Mouse (Mus musculus): ENCODE measurements at regions not wholly inside any gene's neighbourhood (a gene's known extent, or its start where the extent isn't known, plus 50 kb on each side); places are given as distances from the start of the nearest gene placed in this dataset.
"Not testable (repeated sequence)": the region's sequence is repeated elsewhere in the genome, so short reads cannot be mapped to it uniquely, and the experiment has no call there.

DNA sequence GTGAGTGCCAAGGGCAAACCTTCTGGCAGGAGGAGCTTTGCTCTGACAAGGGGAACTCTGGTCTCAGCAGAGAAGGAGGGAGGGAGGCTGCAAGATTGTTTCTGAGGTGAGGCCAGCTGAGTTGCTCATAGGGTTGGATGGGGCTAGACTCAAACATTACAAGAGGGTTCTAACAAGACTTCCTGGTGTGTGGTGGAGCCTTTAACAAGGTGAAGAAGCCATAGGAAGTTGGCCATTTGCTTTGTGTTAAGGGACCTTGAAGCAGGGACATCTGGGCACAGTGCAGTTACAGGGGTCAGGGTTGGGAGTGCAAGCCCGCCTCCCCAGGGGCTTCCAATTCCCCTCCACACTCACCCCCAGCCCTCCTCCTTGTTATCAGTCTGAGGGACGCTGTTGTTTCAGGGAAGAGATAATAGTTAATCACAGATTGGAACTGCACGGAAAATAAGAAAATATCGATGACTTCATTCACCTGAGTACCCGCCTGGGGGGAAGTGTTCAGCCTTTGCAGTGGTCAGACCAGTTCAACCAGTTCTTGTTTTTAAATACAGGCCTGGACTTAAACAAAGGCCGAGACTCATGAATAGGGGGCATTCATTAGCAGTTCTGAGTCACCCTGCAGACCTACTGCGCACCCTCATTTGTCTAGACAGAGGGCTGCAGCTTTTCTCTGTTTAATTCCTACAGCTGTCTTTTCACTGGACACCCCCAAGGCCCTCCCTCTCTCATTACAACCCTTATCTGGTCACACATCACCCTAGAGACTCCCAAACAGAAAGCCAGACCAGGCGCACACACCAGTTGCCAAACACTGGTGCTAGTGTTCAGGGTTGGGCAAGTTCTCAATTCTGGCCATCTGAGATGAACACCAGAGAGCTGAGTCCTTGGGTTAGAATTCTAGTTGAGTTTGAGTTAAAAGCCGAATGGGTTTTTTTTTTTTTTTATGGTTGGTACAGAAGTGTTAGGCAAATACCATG is 139.5 kb downstream of the Bcl2l11 start:
- DNase-seq (ENCODE audit: low spot score in 2 of 2) = no peak

DNA sequence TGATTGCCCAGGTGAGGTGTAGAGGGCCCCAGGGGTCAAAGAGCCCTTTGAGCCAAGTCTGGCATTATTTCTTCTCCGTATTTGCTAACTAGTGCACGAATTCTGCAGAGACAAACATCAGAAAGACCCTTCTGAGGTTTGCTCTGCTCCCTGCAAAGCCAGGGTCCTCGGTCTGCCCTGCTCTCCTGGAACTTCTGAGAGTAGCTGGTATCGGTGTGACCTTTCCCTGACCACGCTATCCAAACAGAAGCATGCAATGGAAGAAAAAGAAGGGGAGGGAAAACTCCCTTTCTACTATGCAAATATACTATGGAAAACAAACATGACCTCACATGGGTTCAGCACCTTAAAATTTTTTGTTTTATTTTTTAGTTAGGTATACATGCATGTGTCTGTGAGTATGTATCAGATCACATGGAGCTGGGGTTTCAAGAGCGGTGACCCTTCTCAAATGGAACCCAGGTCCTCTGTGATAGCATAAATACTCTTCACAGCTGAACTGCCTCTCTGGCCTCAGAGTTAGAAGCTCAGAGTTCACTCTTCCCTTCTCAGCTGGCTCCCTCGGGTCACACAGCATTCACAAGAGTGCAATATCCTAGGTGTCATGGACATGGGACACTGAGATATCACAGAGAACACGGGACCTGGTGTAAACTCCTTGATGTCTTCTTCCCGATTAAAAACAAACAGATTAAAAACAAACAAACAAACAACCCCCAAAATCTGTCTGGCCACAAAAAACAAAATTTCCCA is 144.7 kb downstream of the Bcl2l11 start:
- no peak for DNase-seq (ENCODE audit: low spot score in 2 of 2)

DNA sequence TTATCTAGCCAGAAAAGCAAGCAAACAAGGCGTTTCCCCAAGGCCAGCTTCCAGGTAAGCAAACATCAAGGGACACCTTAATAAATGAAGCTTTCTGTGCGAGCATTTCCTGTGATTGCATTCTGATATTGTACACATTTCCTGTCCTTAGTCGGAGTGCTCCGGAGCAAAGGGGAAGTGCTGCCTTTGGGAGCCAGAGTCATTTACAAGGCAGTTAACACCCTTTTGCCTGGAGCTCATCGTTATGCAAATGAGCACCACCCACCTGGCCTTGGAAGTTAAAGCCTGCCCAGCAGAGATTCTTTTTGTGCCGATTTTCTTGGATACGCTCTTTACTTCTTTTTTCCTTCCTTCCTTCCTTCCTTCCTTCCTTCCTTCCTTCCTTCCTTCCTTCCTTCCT is 147.0 kb downstream of the Bcl2l11 start:
- peak in 1 of 2 experiments; percentile 20 for DNase-seq (ENCODE audit: low spot score in 2 of 2)

DNA sequence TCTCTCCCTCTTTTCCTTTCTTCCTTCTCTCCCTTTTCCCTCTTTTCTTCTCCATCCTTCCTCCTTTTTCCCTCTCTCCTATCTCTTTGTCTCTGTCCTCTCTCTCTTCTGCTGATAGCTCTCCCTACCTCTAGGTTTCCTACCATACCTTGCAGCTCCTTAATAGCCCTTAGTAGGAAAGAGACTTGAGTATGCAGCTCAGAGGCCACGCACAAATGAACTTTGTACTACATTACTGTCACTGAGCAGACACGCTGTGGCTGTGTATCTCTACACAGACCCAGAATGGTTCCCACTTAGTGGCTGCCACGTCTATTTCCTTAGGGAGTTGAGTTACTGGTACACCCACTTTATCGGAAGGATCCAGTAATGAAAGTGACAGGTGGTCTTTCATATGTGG is 147.5 kb downstream of the Bcl2l11 start:
- no peak for DNase-seq (ENCODE audit: low spot score in 2 of 2)

DNA sequence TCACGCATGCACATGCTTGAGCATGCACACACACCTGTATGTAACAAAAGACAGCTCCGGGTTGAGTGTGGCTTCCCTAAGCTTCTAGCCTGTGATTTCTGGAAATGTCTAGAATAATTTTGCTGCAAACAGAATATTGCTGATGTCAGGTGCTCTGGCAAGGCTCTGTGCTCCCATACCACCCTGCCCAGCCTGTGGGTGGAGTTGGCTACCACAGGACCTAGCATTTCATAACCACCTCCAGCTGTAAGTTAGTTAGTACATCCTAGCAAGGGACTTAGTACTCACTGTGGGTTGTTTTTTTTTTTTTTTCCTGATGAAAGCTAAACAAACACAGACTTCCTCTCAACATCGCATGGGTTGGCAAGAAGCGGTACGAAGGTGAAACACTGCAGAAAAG is 150.5 kb downstream of the Bcl2l11 start:
- DNase-seq (ENCODE audit: low spot score in 2 of 2) = no peak

DNA sequence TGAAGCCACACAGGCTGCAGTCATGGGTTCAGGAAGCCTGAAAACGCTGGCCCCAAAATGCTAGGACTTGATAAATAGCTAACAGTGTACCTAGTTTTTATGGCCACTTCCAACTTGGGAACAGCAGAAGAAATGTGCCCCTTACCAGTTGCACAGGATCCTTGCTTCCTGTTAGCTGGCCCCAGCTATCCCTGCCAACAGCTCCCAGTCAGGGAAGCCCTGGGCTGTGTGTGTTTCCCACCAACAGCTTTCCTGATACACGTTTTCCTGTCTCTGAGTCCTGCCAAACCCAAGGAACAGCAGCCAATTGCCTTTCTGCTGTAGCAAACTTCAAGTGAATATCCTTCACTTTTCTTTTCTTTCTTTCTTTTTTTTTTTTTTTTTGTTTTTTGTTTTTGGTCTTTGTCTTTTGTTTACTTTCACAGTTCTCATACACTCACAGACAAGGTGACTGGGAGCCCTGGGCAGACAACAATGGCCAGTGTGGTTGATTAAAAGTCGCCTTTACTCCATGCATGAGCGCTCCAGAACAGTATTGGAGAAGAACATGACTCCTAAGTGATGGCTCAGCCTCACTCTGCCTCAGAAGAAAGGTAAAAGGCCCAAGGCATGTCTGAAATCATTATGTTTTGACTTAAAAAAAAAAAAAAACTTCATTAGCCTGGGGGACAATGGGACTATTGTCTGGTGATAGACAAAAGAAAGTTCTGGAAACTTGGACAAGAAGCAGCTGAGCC is 151.7 kb downstream of the Bcl2l11 start:
- DNase-seq (ENCODE audit: low spot score in 2 of 2) = no peak

DNA sequence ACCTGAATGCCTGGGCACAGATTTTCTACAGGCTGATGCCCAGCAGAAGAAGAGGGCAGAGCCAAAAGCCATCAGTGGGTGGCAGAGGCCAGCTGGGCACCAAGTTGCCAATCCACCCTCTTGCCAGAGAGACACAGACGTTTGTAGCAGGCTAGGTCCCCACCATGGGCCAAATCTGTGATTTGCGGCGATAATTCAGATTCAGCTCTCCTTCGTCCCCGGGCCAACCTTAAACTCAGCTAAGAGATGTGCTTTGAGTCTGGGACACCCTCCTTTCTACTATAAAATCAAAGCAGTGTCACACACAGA is 152.2 kb downstream of the Bcl2l11 start:
- DNase-seq (ENCODE audit: low spot score in 2 of 2) = no peak

DNA sequence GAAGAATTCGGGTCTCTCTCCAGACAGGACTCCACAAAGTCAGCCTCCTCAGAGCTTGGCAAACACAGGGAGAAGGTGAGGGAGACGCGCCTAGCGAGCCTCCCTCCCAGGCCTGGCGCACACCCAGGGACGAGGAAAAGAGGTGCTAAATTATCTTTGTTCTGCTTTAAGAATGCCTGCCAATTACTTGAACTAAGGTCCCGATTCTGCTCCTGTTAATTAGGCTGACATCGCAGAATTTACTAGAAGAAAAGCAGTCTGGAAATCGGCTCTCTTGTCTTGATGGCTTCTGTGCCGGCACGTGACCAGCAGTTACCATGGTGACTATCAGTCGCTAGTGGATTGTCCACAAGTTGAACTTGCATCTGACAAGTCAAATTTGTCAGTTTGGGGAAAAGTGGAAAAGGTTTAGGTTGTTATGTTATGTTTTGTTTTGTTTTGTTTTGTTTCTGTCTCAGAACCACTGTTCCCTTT is 152.8 kb downstream of the Bcl2l11 start:
- DNase-seq (ENCODE audit: low spot score in 2 of 2) = no peak

DNA sequence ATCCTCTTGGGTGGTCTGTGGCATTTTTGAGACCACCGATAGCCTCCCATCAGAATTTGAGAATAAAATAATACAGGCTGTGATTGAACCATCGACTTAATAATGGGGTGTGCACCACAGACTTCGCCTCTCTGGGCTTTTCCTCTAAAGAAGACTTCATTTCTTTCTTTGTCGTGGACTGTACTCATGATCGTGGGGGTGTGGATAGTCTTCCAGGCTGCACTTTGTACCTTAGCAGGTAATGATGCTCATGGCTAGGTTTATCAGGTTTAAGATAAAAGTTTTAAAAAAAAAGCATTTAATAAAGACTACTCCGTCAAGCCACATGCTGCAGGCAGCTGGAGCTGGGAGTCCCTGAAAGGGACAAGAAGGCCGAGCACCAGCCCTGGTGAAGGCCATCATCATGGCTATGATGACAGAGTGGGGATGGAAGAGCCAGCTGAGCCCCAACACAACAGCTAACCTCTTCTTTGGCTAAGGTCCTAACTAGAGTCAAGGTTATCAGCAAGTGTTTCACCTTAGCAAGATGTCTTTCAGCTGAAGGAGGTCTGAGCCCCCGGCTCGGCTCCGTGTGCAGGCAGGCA is 153.4 kb downstream of the Bcl2l11 start:
- DNase-seq (ENCODE audit: low spot score in 2 of 2) = no peak

DNA sequence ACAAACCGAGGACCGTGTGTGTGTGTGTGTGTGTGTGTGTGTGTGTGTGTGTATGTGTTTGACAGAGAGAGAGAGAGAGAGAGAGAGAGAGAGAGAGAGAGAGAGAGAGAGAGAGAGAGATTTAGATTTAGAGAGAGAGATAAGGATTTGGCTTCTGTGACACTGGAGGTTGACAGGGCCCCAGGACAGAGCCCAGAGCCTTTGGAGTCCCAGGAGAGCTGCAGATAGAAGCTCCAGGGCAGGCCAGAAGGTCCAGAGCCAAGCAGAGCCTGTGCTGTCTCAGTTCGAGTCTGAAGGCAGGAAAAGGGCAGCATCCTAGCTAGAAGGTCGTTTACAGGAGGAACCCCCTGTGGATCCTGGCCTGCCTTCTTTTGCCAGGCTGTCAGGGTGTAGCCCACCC is 156.8 kb downstream of the Bcl2l11 start:
- DNase-seq (ENCODE audit: low spot score in 2 of 2) = no peak

DNA sequence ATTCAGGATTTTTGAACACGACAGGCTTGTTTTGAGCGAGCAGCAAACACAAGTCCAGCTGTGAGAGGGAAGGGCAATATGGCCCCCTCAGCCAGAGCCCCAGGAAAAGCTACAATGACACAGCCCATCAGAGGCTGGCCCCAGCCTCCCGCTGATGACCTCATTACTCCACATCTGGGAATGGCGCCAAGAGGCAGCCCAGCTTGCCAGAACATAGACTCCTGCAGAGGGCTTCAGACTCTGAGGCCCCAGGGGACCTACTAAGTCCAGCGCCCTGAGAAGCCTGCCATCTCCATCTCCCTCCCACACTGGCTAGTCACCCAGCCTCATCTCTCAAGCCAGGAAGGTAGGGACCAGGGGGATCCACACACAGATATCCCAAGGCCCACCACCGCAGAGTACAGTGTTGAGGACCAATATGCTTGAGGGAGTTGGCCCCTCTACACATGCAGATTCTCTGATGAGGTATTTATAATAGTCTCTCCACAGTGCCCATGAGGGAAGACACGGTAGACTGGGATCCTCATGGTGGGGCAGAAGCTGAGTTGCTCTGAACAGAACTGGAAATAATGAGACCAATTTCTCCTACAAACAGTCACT is 159.1 kb downstream of the Bcl2l11 start:
- no peak for DNase-seq (ENCODE audit: low spot score in 2 of 2)

DNA sequence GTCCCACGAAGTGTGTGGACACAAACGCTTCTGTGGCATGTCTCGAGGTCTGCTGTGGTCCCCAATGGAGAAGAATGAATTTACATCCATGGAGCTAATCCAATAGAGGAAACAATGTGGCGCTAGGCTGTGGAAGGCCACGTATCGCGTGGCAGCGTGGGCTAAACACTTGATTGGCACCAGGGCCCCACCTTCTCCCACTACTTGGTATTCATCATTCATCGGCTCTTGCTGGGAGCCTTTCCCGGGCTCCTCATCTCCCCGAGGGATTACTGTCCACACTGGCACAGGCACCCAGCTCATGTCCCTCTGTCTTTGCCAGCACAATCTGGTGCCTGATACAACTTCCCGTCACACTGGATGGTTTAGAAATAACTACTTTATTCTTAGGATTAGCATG is 159.6 kb downstream of the Bcl2l11 start:
- DNase-seq (ENCODE audit: low spot score in 2 of 2) = no peak

DNA sequence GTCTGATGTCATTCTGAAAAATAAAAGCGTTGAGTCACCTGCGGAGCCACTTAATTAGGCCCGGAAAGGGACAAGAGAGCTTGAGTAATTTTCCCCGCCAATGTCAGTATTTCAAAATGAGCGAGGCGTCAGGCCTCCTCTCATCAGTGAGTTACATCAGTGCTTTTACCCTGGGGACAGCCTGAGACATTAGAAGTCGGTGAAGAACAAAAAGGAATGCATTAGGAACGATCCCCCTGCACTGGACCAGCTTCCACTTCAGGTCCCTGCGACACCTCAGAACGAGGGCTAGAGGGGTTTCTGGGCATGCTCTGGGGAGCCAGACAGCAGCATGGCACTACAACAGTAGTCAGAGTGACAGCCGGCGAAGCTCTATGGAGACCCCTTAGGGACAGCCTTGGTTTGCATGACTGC is 162.3 kb downstream of the Bcl2l11 start:
- DNase-seq (ENCODE audit: low spot score in 2 of 2) = no peak

DNA sequence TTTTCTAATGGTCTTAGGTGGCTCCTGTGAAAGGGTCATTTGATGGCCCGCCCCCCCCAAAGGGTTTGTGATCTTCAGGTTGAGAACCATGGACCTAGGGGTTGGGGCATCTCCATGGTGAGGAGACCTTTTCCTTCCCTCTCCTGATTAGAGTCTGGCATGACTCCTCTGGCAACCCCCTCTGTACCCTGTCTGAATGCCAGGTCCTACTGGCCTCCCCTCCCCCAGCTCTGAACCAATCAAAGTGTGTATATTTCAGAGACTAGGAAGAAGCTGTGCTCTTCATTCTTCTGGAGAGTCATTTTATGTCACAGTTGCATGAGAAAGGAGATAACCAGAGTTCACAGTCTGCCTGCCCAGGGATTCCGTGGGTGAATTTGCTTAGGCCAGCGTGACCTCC is 164.8 kb downstream of the Bcl2l11 start:
- no peak for DNase-seq (ENCODE audit: low spot score in 2 of 2)

DNA sequence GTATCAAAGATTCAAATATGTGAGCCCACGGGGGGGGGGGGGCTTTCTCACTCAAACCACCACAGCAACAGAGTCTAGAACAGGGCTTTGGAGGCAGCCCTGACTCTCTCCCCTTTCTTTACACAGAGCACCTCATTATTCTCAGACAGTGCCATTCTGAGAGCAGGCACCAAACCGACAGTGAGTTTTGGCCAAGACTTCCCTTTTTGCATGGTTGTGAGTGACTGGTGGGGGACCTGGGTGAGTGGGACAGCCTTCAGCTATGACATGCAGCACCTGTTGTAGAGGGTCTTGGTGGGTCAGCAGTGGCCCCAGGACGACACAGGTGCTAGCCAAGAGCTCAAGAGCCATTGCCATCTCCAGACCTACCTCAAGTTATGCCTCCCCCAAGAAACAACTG is 168.8 kb downstream of the Bcl2l11 start:
- DNase-seq (ENCODE audit: low spot score in 2 of 2) = peak in 1 of 2 experiments; percentile 18

DNA sequence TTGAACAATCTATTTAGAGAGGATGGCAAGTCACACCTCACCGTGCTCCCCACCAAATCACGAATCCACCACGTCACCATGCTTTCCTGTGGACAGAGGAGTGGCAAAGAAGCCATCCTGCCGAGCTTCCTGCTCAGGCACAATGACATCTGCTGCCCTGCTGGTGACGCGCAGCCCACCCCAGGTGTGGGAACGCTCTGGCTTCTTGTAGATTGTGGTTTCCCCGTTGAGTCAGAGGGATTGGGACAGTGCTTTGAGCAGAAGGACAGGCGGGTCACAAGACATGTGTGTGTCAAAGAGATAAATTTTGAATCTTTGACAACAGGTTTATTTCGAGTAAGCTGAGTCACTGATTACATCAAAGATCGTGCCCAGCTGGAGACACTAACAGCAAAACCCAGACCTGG is 169.2 kb downstream of the Bcl2l11 start:
- peak; percentile 58 for DNase-seq (ENCODE audit: low spot score in 2 of 2)

DNA sequence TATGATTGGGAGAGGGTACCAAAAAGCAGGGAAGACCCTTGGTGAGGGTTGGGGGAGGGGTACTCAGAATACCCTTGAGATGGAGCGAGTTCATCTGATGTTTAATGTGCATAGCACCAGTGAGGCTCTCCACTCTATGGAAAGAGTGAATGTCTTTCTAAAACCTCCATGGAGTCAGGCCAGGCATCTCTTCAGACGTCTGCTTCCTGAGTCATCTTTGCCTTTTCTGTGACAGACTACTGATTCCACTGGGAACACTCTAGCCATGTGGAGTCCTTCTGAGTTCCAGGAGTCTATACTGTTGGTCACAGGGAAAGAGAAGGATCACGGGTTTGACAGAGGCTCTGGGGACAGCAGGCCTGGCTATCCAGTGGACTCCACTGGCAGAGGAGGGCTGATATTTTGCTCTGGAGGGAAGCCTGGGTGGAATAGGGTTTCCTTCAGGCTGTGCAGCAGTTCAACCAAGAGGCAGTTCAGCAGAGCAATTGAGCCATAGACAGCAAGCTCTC is 169.9 kb downstream of the Bcl2l11 start:
- no peak for DNase-seq (ENCODE audit: low spot score in 2 of 2)

DNA sequence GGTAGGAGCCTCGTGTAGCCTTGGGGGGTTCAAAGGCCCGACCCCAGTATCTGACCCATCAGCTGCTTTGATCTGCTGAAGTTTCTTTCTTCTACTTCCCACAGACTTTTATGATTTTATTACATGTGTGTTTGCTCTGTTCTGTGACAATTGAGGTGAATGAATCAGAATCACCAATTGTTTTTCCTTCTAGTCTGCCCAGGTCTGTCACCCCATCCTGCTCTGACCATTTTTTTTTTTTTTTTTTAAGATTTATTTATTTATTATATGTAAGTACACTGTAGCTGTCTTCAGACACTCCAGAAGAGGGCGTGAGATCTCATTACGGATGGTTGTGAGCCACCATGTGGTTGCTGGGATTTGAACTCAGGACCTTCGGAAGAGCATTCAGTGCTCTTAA is 170.6 kb downstream of the Bcl2l11 start:
- not testable (repeated sequence) for DNase-seq (ENCODE audit: low spot score in 2 of 2)

DNA sequence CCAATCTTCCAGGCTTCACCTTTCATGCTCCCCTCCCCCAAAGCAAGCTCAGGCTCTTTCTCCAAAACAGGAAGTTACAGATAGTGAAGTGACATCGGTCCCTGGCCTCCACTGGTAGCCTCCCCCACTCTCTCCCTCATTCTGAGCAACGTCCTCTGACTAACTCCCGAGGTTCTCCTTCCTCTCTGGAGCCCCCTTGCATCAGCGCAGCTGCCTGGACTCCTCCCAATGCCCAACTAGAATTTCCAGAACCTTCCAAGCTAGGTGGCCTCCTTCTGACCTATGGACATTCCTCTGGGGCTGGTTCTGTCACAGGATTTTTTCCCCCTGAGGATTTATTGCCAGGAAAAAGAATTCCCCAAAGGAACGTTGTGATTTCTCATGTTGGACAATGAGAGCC is 171.1 kb downstream of the Bcl2l11 start:
- peak; percentile 43 to 44 for DNase-seq (ENCODE audit: low spot score in 2 of 2)

DNA sequence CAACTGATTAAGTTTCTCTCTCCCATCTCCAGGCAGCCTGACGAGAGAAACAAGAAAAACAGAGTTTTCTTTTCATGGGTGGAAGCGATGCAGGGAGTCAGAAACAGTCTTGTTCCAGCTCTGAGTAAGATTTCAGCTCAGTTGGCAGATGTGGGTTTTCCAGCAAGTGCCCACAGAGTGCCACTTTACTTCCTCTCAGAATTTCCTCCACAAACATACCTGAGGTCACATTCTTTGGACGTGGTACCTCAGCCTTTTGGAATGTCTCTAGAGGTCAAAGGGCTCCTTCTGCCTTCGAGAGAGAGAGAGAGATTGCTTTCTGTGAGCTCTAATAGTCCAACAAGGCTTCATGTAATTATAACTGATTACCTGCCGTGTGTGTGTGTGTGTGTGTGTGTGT is 172.0 kb downstream of the Bcl2l11 start:
- no peak for DNase-seq (ENCODE audit: low spot score in 2 of 2)

DNA sequence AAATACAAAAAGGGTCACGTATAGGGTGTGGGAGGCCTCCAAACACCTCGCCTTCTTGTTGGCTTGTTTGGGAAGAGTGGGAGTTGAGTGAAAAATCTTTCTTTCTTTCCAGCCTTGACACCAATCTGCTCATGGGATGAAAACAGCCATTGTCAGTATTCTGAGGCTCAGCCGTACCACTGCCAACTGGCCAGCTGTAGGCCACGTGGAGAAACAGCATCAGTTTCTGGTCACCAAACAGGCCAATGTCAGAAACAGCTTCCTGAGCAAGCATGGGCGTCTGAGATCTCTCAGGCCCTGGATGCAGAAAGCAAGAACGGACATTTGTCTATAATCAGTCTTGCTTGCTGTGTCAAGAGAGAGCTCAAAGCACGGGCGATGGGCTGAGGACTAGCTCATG is 173.2 kb downstream of the Bcl2l11 start:
- no peak for DNase-seq (ENCODE audit: low spot score in 2 of 2)
